Mouse (Mus musculus): ENCODE measurements around the gene Akr1b7. TPM values are rescaled to one million over a fixed set of nuclear protein-coding genes. Genes with fewer than 3 reads are reported as not detected.

The Akr1b7 gene
- polyA plus RNA-seq, 1 experiment from 2014 or later = 2.5 TPM

GRCm38 (mm10) chr6:34447961-34448360, 35.8 kb downstream of the Akr1b7 start:
- Histone ChIP-seq H3K27me3 (replicated peaks) (no peaks in the 10 kb centered on the region), H3K9me3 (no peaks in the 10 kb centered on the region), H3K36me3 (no peaks in the 10 kb centered on the region), H3K9ac (no peak overlapping the region), H3K4me1 (replicated peaks) (no peaks in the 10 kb centered on the region), H3K27ac (no peak overlapping the region), H3K4me2 (replicated peaks) (no peak overlapping the region), H3K4me3 (replicated peaks) (no peak overlapping the region)
- 4% methylated on average over 2 of the region's 2 CpGs for WGBS
- 0 out of 2 replicates have a peak, but pooled peaks have one; percentile 61 for ATAC-seq

DNA sequence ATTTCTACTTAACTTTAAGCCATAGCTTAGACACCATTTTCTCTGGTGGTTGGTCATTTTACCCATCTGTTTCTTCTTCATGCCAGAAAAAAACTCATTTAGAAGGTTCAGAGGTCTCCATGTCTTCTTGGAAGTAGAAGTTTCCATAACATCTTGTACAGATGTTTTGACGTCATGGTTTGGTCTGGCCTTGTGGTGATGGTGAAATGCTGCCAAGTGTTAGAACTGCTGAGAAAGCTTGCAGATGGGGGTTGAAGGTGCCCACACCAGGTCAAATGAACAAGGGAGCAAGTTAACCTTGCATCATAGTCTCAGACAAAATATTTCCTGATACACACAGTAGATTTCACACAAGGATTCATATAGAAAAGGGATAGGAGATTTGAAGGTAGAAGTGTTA, 36.6 kb downstream of the Akr1b7 start:
- 78% methylated on average over 1 of the region's 1 CpGs for WGBS
- no peak overlapping the region for H3K4me2 ChIP-seq (replicated peaks)
- H3K36me3 ChIP-seq = no peaks in the 10 kb centered on the region
- no peak for ATAC-seq
- H3K27me3 ChIP-seq (replicated peaks) = no peaks in the 10 kb centered on the region
- H3K9ac ChIP-seq = no peak overlapping the region
- no peak overlapping the region for H3K27ac ChIP-seq
- H3K4me1 ChIP-seq (replicated peaks) = no peaks in the 10 kb centered on the region
- H3K9me3 ChIP-seq = no peaks in the 10 kb centered on the region
- no peak overlapping the region for H3K4me3 ChIP-seq (replicated peaks)

GRCm38 (mm10) chr6:34452963-34453770, 41.0 kb downstream of the Akr1b7 start:
- Histone ChIP-seq H3K36me3 (no peaks in the 10 kb centered on the region), H3K9ac (no peak overlapping the region), H3K27me3 (replicated peaks) (no peaks in the 10 kb centered on the region), H3K4me2 (replicated peaks) (no peak overlapping the region), H3K9me3 (no peaks in the 10 kb centered on the region), H3K4me1 (replicated peaks) (no peaks in the 10 kb centered on the region), H3K4me3 (replicated peaks) (no peak overlapping the region), H3K27ac (no peak overlapping the region)
- WGBS = 34% methylated on average over 7 of the region's 7 CpGs
- ATAC-seq = no peak

GRCm38 (mm10) chr6:34459456-34459855, 47.3 kb downstream of the Akr1b7 start:
- Histone ChIP-seq H3K27ac (no peak overlapping the region), H3K9me3 (no peaks in the 10 kb centered on the region), H3K4me1 (replicated peaks) (no peaks in the 10 kb centered on the region), H3K4me3 (replicated peaks) (no peak overlapping the region), H3K27me3 (replicated peaks) (no peaks in the 10 kb centered on the region), H3K9ac (no peak overlapping the region), H3K36me3 (no peaks in the 10 kb centered on the region), H3K4me2 (replicated peaks) (no peak overlapping the region)
- ATAC-seq = no peak

DNA sequence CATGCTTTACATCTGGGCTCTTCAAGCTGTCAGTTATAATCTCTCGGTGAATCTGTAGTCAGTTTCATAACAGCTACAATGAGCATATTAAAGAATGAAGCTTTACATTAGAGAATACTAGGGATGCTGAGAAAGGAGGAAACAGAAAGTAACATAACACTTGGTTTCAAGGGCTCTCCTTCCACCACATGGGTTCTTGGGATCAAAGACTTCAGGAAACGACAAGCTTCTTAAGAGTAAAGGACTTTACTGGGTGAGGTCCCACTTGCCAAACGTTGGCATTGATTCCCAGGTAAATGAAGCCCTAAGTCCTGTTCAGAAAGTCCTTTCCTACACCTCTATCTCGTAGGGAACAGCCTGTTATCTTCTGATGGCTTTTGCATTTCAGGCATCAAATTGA, 48.5 kb downstream of the Akr1b7 start:
- H3K9me3 ChIP-seq = no peaks in the 10 kb centered on the region
- no peak overlapping the region for H3K4me2 ChIP-seq (replicated peaks)
- 49% methylated on average over 4 of the region's 4 CpGs for WGBS
- no peak overlapping the region for H3K27ac ChIP-seq
- ATAC-seq = no peak
- no peaks in the 10 kb centered on the region for H3K27me3 ChIP-seq (replicated peaks)
- no peak overlapping the region for H3K4me3 ChIP-seq (replicated peaks)
- no peaks in the 10 kb centered on the region for H3K4me1 ChIP-seq (replicated peaks)
- no peaks in the 10 kb centered on the region for H3K36me3 ChIP-seq
- no peak overlapping the region for H3K9ac ChIP-seq

- Histone ChIP-seq H3K27ac (no peak overlapping the region), H3K36me3 (no peaks in the 10 kb centered on the region), H3K4me3 (replicated peaks) (no peak overlapping the region), H3K9me3 (no peaks in the 10 kb centered on the region), H3K27me3 (replicated peaks) (no peaks in the 10 kb centered on the region), H3K4me1 (replicated peaks) (no peaks in the 10 kb centered on the region), H3K9ac (no peak overlapping the region), H3K4me2 (replicated peaks) (no peak overlapping the region)
- 89% methylated on average over 4 of the region's 4 CpGs for WGBS
- no peak for ATAC-seq
Measured at GRCm38 (mm10) chr6:34463582-34463981, 51.4 kb downstream of the Akr1b7 start.

DNA sequence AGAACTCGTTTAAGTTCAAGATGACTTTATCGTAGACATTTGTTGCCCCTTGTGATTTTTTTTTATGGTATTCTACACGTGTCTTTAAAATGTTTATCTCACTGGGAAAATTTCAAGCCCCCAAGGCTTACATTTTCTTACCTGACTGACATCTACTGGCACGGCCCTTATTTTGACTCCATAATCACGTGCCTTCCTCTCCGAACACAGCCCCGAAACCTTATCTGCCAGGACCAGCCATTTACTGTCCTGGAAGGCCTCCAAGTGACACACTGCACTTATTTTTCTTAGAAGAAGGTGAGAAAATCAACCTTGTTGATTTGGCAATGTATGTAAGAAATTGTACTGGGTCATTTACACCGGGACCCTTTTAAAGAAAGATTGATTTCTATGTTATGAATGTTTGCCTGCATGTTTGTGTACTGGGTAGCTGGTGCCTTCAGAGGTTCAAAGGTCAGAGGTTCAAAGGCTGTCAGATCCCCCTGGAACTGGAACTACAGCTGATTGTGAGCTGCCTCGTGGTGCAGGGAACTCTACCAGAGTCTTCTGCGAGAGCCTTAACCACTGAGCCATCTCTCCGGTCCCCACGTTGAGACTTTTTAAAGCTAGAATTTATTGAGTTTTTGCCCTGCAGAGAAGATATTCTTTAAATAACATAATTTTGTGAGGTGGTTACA, 59.4 kb downstream of the Akr1b7 start:
- Histone ChIP-seq H3K9ac (no peak overlapping the region), H3K9me3 (no peaks in the 10 kb centered on the region), H3K4me1 (replicated peaks) (no peaks in the 10 kb centered on the region), H3K4me3 (replicated peaks) (no peak overlapping the region), H3K27ac (no peak overlapping the region), H3K4me2 (replicated peaks) (no peak overlapping the region), H3K36me3 (no peaks in the 10 kb centered on the region), H3K27me3 (replicated peaks) (no peaks in the 10 kb centered on the region)
- ATAC-seq = no peak
- WGBS = 72% methylated on average over 12 of the region's 12 CpGs

Other genes starting within 250 kb of the Akr1b7 start
- gene Slc35b4, start 235.2 kb upstream of the Akr1b7 start, polyA plus RNA-seq (2015; fragmentation: Nextera tagmentation; extraction: Ambion mirVana) = 37.3 and 42.6 TPM in 2 replicates
- gene Akr1b3, start 94.9 kb upstream of the Akr1b7 start, polyA plus RNA-seq (2015; fragmentation: Nextera tagmentation; extraction: Ambion mirVana) = 130 and 136 TPM in 2 replicates
- 4.8 and 5.5 TPM in 2 replicates for gene Akr1b8, start 58.2 kb upstream of the Akr1b7 start, polyA plus RNA-seq (2015; fragmentation: Nextera tagmentation; extraction: Ambion mirVana)
- 14.5 and 15.4 TPM in 2 replicates for gene Akr1b10, start 28.1 kb upstream of the Akr1b7 start, polyA plus RNA-seq (2015; fragmentation: Nextera tagmentation; extraction: Ambion mirVana)
- 40.4 and 49.7 TPM in 2 replicates for gene Bpgm, start 63.9 kb downstream of the Akr1b7 start, polyA plus RNA-seq (2015; fragmentation: Nextera tagmentation; extraction: Ambion mirVana)
- 338 and 366 TPM in 2 replicates for gene Cald1, start 186.2 kb downstream of the Akr1b7 start, polyA plus RNA-seq (2015; fragmentation: Nextera tagmentation; extraction: Ambion mirVana)